Mouse (Mus musculus) liver, embryonic 15.5 days (tissue): Measurements from ENCODE around the gene Olfm3. TPM values are rescaled to one million over a fixed set of nuclear protein-coding genes. Genes with fewer than 3 reads are reported as not detected.

Source experiments
- ATAC-seq: fragments of 200-750 bp; cut with Nextera tagmentation; 2 replicates; pipeline ENCODE4 v1.8.0; 2017; ENCODE audit warnings: moderate number of reproducible peaks, mild to moderate bottlenecking, moderate library complexity; ENCODE audit not compliant: insufficient read depth
- H3K27ac ChIP-seq: fragments of 300-500 bp; sonication (generic); replicated peaks from 2 replicates; pipeline ENCODE4 v1.5.1; 2015; ENCODE audit warnings: mild to moderate bottlenecking, inconsistent platforms
- H3K27me3 ChIP-seq: fragments of 300-500 bp; sonication (generic); 2 replicates; pipeline ENCODE4 v1.6.1; 2015; ENCODE audit warnings: mild to moderate bottlenecking, inconsistent platforms
- H3K36me3 ChIP-seq: fragments of 300-500 bp; sonication (generic); replicated peaks from 2 replicates; pipeline ENCODE4 v1.6.1; 2015; ENCODE audit warnings: moderate library complexity, mild to moderate bottlenecking, inconsistent platforms
- H3K4me1 ChIP-seq: fragments of 300-500 bp; sonication (generic); replicated peaks from 2 replicates; pipeline ENCODE4 v1.6.1; 2015; ENCODE audit warnings: inconsistent platforms
- H3K4me2 ChIP-seq: fragments of 300-500 bp; sonication (generic); 2 replicates; pipeline ENCODE4 v1.6.1; 2015; ENCODE audit warnings: moderate library complexity, mild to moderate bottlenecking, inconsistent platforms
- H3K4me3 ChIP-seq: fragments of 300-500 bp; sonication (generic); replicated peaks from 2 replicates; pipeline ENCODE4 v1.5.1; 2015; ENCODE audit warnings: mild to moderate bottlenecking, inconsistent platforms
- H3K9ac ChIP-seq: fragments of 300-500 bp; sonication (generic); 2 replicates; pipeline ENCODE4 v1.6.1; 2015; ENCODE audit warnings: moderate library complexity, mild to moderate bottlenecking, inconsistent platforms
- H3K9me3 ChIP-seq: fragments of 300-500 bp; sonication (generic); replicated peaks from 2 replicates; pipeline ENCODE4 v1.6.1; 2016; ENCODE audit warnings: inconsistent platforms
- WGBS: fragments of 180-500 bp; shearing (Covaris S2); methylation state at CpG from one replicate; pipeline ENCODE4 v1.1.7; 2015; ENCODE audit warnings: mixed read lengths; ENCODE audit not compliant: insufficient replicate concordance; 5-methylcytosine and 5-hydroxymethylcytosine counted together
- polyA plus RNA-seq: library from polyadenylated mRNA; unstranded; fragments of >200 nt; fragmentation: Nextera tagmentation; extraction: Ambion mirVana; gene quantifications from 2 replicates; pipeline ENCODE4 v1.2.1, GENCODE M21; 2015

Olfm3 gene
- polyA plus RNA-seq: not detected in 2 replicates

GRCm38 (mm10) chr3:114903924-114904438, at the start of gene Olfm3:
Olfm3 (plus strand) TSS chr3:114904078.
- H3K27ac ChIP-seq: no peak within 1 kb of the TSS
- no peaks in the 10 kb centered on the region for H3K36me3 ChIP-seq
- no peaks in the 10 kb centered on the region for H3K4me1 ChIP-seq
- no peak for ATAC-seq
- H3K4me2 ChIP-seq: no peak within 1 kb of the TSS
- H3K9ac ChIP-seq: no peak within 1 kb of the TSS
- H3K27me3 ChIP-seq: peaks cover 2% of the 10 kb centered on the region; the same call in 1 of the 2 replicates
- H3K4me3 ChIP-seq: no peak within 1 kb of the TSS
- WGBS: 8% methylated on average over 21 of the region's 21 CpGs
- no peaks in the 10 kb centered on the region for H3K9me3 ChIP-seq

GRCm38 (mm10) chr3:114889764-114890163, 14.1 kb upstream of the Olfm3 start:
- no peaks in the 10 kb centered on the region for H3K27me3 ChIP-seq
- no peak overlapping the region for H3K4me3 ChIP-seq
- whole genome bisulfite sequencing: 13% methylated on average over 3 of the region's 3 CpGs
- H3K9ac ChIP-seq: no peak overlapping the region
- no peaks in the 10 kb centered on the region for H3K36me3 ChIP-seq
- no peak overlapping the region for H3K4me2 ChIP-seq
- H3K27ac ChIP-seq: no peak overlapping the region
- H3K9me3 ChIP-seq: no peaks in the 10 kb centered on the region
- no peaks in the 10 kb centered on the region for H3K4me1 ChIP-seq
- ATAC-seq: no peak

GRCm38 (mm10) chr3:114904633-114905423, 950 bp downstream of the Olfm3 start:
- Histone ChIP-seq H3K9ac (no peak overlapping the region), H3K9me3 (no peaks in the 10 kb centered on the region), H3K4me1 (no peaks in the 10 kb centered on the region), H3K36me3 (no peaks in the 10 kb centered on the region), H3K4me2 (no peak overlapping the region), H3K27me3 (peaks cover 2% of the 10 kb centered on the region; the same call in 1 of the 2 replicates), H3K4me3 (no peak overlapping the region), H3K27ac (no peak overlapping the region)
- WGBS: 18% methylated on average over 16 of the region's 16 CpGs
- ATAC-seq: no peak

GRCm38 (mm10) chr3:114907537-114907936, 3.7 kb downstream of the Olfm3 start:
- H3K4me2 ChIP-seq: no peak overlapping the region
- no peak overlapping the region for H3K27ac ChIP-seq
- H3K9me3 ChIP-seq: no peaks in the 10 kb centered on the region
- peaks cover 2% of the 10 kb centered on the region; the same call in 1 of the 2 replicates for H3K27me3 ChIP-seq
- no peaks in the 10 kb centered on the region for H3K36me3 ChIP-seq
- ATAC-seq: no peak
- no peak overlapping the region for H3K4me3 ChIP-seq
- H3K4me1 ChIP-seq: no peaks in the 10 kb centered on the region
- H3K9ac ChIP-seq: no peak overlapping the region

DNA sequence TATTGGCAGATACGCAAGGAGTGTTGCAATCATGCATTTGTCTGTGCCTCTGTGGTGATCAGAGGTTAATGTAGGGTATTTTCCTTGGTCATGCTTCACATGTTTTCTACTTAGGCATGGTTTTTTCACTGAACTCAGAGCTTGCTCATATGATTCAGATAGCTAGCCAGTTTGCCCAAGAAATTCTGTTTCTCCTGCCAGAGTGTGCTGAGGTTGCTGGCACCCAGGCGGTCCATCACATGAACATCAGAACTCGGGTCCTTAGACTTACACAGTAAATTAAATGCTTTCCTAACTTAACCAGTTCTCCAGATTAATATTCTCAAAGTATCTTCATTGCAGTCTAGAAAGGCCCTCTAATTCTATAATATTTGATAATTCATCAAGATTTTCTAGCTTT, 5.0 kb downstream of the Olfm3 start:
- no peak for ATAC-seq
- no peaks in the 10 kb centered on the region for H3K36me3 ChIP-seq
- WGBS: 53% methylated on average over 3 of the region's 3 CpGs
- no peak overlapping the region for H3K9ac ChIP-seq
- no peaks in the 10 kb centered on the region for H3K4me1 ChIP-seq
- H3K27me3 ChIP-seq: peaks cover 2% of the 10 kb centered on the region; the same call in 1 of the 2 replicates
- no peak overlapping the region for H3K4me3 ChIP-seq
- no peaks in the 10 kb centered on the region for H3K9me3 ChIP-seq
- no peak overlapping the region for H3K4me2 ChIP-seq
- H3K27ac ChIP-seq: no peak overlapping the region

DNA sequence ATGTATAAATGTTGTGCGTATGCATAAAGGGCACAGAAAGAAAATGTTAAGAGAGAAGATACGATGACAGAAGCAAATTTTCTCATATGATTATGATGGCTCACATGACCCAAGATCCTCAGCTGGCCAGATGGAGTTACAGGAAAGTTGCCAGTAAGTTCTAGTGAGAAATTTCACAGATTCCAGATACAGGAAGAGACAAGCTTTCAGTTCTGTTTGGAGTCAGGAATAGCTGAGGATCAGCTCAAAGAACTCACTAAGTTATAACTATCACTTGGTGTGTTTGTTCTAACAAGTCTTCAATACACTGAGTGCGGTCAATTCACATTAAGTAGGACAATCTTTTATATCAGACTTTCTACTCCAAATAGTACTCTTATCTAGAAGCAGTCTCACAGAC, 16.2 kb downstream of the Olfm3 start:
- no peak for ATAC-seq
- H3K27ac ChIP-seq: no peak overlapping the region
- no peaks in the 10 kb centered on the region for H3K36me3 ChIP-seq
- no peak overlapping the region for H3K4me2 ChIP-seq
- WGBS: 69% methylated on average over 3 of the region's 3 CpGs
- H3K9me3 ChIP-seq: no peaks in the 10 kb centered on the region
- H3K27me3 ChIP-seq: no peaks in the 10 kb centered on the region
- no peaks in the 10 kb centered on the region for H3K4me1 ChIP-seq
- H3K9ac ChIP-seq: no peak overlapping the region
- H3K4me3 ChIP-seq: no peak overlapping the region

GRCm38 (mm10) chr3:114929605-114930004, 25.7 kb downstream of the Olfm3 start:
- WGBS: 65% methylated on average over 4 of the region's 4 CpGs
- Histone ChIP-seq H3K4me3 (no peak overlapping the region), H3K27ac (no peak overlapping the region), H3K9me3 (no peaks in the 10 kb centered on the region), H3K27me3 (no peaks in the 10 kb centered on the region), H3K4me2 (no peak overlapping the region), H3K36me3 (no peaks in the 10 kb centered on the region), H3K4me1 (no peaks in the 10 kb centered on the region), H3K9ac (no peak overlapping the region)
- no peak for ATAC-seq

GRCm38 (mm10) chr3:114930336-114930735, 26.5 kb downstream of the Olfm3 start:
- Histone ChIP-seq H3K4me2 (no peak overlapping the region), H3K4me1 (no peaks in the 10 kb centered on the region), H3K36me3 (no peaks in the 10 kb centered on the region), H3K9ac (no peak overlapping the region), H3K27me3 (no peaks in the 10 kb centered on the region), H3K27ac (no peak overlapping the region), H3K9me3 (no peaks in the 10 kb centered on the region), H3K4me3 (no peak overlapping the region)
- ATAC-seq: no peak
- 37% methylated on average over 2 of the region's 2 CpGs for WGBS

DNA sequence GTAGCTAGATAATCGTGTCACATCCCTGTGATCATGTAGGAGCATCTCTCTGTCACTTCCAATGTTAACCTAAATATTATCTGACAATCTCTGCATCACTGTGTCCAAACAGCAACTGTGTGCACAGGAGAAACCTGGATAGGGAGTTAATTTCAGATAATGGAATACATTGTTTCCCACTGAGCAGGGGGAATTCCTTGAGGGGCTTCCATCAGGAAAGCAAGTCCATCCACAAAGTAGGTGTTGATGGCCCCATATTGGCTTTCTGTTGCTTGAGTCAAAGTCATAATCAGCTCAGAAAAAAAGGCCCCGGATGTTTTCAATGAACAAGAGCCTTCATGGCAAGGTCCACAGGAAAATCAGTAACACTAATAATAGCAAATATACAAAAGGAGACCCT, 26.9 kb downstream of the Olfm3 start:
- Histone ChIP-seq H3K36me3 (no peaks in the 10 kb centered on the region), H3K4me1 (no peaks in the 10 kb centered on the region), H3K9me3 (no peaks in the 10 kb centered on the region), H3K9ac (no peak overlapping the region), H3K27ac (no peak overlapping the region), H3K27me3 (no peaks in the 10 kb centered on the region), H3K4me2 (no peak overlapping the region), H3K4me3 (no peak overlapping the region)
- 57% methylated on average over 2 of the region's 2 CpGs for WGBS
- no peak for ATAC-seq

GRCm38 (mm10) chr3:114932881-114933280, 29.0 kb downstream of the Olfm3 start:
- no peak overlapping the region for H3K27ac ChIP-seq
- H3K36me3 ChIP-seq: no peaks in the 10 kb centered on the region
- WGBS: 73% methylated on average over 2 of the region's 2 CpGs
- no peaks in the 10 kb centered on the region for H3K9me3 ChIP-seq
- H3K4me2 ChIP-seq: no peak overlapping the region
- H3K9ac ChIP-seq: no peak overlapping the region
- ATAC-seq: no peak
- H3K4me3 ChIP-seq: no peak overlapping the region
- H3K27me3 ChIP-seq: no peaks in the 10 kb centered on the region
- H3K4me1 ChIP-seq: no peaks in the 10 kb centered on the region

GRCm38 (mm10) chr3:114954904-114955303, 51.0 kb downstream of the Olfm3 start:
- Histone ChIP-seq H3K4me2 (no peak overlapping the region), H3K27me3 (no peaks in the 10 kb centered on the region), H3K36me3 (no peaks in the 10 kb centered on the region), H3K4me3 (no peak overlapping the region), H3K27ac (no peak overlapping the region), H3K9ac (no peak overlapping the region), H3K4me1 (no peaks in the 10 kb centered on the region), H3K9me3 (no peaks in the 10 kb centered on the region)
- ATAC-seq: no peak
